Mouse (Mus musculus): Measurements from ENCODE around the gene S100a7a.

- TF ChIP-seq CTCF (IDR thresholded peaks at IDR 0.05; ENCODE audit: borderline replicate concordance, control insufficient read depth, extremely low read depth, insufficient read depth, low read length, poor library complexity) (no peak), POLR2A (IDR thresholded peaks at IDR 0.05; ENCODE audit: control insufficient read depth, extremely low read depth, insufficient read depth, low read length, poor library complexity) (no peak)
Observed at GRCm38 (mm10) chr3:90629298-90629697, 24.5 kb upstream of the S100a7a start.

All from thymus, adult 2 months (tissue).